Mouse (Mus musculus): Measurements from ENCODE around the gene Vmn1r135. TPM values are rescaled to one million over a fixed set of nuclear protein-coding genes. Genes with fewer than 3 reads are reported as not detected.

Gene Vmn1r135
- total RNA-seq (2023): not detected

DNA sequence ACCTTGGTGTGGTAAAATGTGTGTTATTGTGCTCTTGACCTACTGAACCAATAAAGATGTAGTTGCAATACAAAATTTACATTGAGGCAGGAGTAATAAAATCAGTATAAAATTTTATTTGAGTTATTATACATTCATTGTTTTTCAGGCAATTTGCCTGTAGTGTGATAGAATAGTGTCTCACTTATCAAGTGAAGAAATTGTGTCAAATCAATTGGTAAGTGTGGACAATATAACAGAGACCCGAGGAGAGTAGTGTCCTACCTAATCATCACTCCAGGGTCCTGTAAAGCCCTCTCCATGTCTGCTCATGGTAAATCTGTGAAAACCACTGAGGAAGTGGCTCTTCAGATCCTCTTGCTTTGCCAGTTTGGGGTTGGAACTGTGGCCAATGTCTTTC lies at the start of gene Vmn1r135:
Gene Vmn1r135, plus strand, starts transcription at position 301 of the 400 bp plus-strand sequence.

DNA sequence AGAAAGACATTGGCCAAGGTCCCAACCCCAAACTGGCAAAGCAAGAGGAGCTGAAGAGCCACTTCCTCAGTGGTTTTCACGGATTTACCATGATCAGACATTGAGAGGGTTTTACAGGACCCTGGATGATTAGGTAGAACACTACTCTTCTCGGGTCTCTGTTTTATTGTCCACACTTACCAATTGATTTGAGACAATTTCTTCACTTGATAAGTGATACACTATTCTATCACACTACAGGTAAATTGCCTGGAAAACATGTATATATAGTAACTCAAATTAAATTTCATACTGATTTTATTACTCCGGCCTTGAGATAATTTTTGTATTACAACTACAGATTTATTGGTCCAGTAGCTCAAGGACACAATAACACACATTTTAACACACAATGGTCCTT lies 35.5 kb upstream of the Vmn1r135 start, which contains the start of gene Gm4177:
Gene Gm4177, minus strand, starts transcription at position 101 of the 400 bp plus-strand sequence.

DNA sequence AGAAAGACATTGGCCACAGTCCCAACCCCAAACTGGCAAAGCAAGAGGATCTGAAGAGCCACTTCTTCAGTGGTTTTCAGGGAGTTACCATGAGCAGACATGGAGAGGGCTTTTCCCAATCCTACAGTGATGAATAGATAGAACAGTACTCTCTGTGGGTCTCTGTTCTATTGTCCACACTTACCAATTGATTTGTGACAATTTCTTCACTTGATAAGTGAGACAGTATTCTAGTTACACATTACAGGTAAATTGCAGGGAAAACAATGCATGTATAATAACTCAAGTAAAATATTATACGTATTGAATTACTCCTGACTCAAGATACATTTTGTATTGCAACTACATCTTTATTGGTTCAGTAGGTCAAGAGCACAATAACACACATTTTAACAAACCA lies 12.0 kb downstream of the Vmn1r135 start, which contains the start of gene Gm5725:
Gene Gm5725, minus strand, starts transcription at position 101 of the 400 bp plus-strand sequence.

Other genes starting within 250 kb of the Vmn1r135 start
- gene Vmn1r132, start 218.3 kb upstream of the Vmn1r135 start, total RNA-seq (2023): not detected
- gene Gm4175, start 70.9 kb upstream of the Vmn1r135 start, total RNA-seq (2023): not detected
- not detected for gene Gm4177, start 35.6 kb upstream of the Vmn1r135 start, total RNA-seq (2023)
- not detected for gene Gm5725, start 11.9 kb downstream of the Vmn1r135 start, total RNA-seq (2023)
- not detected for gene Gm5891, start 88.9 kb downstream of the Vmn1r135 start, total RNA-seq (2023)
- not detected for gene Vmn1r137, start 162.2 kb downstream of the Vmn1r135 start, total RNA-seq (2023)
- gene Vmn1r138, start 196.5 kb downstream of the Vmn1r135 start, total RNA-seq (2023): not detected
- gene Gm6176, start 224.0 kb downstream of the Vmn1r135 start, total RNA-seq (2023): not detected
- gene Vmn1r139, start 236.7 kb downstream of the Vmn1r135 start, total RNA-seq (2023): not detected